Mouse (Mus musculus) heart, postnatal 0 days (tissue): ENCODE data around the gene Abcf1.

ENCODE experiments used
- CTCF ChIP-seq: IDR thresholded peaks from 2 replicates; pipeline ENCODE4 v1.5.1; 2016; ENCODE audit warnings: antibody characterized with exemption, control low read depth, low read depth
- EP300 ChIP-seq: IDR thresholded peaks from 2 replicates; pipeline ENCODE4 v1.6.1; 2016; ENCODE audit warnings: antibody characterized with exemption, low read depth

DNA sequence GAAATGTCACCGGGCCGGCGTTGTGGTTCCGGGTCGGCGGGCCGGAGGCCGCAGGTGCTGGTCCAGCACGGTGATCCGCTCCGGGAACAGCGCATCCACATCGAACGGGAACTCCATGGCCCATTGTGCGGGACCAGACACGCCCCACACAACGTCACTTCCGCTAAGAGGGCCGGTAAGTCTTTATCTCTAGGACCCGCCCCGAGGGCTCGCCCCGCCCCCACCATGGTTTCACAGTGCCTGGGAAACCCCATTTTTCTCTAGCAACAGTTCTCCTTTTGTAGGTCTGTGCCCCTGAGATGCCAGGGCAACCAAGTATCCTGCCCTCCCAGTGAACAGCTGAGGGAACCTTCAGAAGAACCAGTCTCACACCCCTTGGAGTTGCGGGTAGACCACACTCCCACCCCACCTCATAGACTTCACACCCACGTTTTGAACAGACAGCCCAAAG lies 59.6 kb downstream of the Abcf1 start, which contains the start of gene Atat1:
- TF ChIP-seq CTCF, result no peak
- TF ChIP-seq EP300, result peak; percentile 36; the same call in 1 of the 2 replicates
